Mouse (Mus musculus): ENCODE results near the gene Wdr70.

DNA sequence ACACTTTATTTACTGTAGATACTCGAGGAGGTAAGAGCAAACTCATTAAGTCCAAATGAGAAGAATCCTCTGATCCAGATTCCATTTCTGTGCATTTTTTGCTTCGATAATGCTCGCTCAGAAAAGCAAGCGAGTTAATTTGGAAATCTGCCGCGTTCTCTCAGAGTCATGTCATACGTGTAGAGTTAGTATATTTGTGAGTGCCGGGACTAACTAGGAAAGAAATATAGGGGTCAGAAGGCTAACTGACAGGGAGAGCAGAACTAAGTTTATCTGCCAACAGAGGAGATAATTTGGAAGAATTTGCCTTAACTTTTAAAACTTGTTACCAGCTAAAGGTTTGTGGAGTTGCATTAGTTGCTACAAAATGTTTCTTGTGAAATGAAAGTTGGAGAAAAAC lies 10.8 kb upstream of the Wdr70 start:
- no peak for TF ChIP-seq CTCF (IDR thresholded peaks at IDR 0.05)
- no peak for TF ChIP-seq EP300 (IDR thresholded peaks at IDR 0.05)
